Mouse (Mus musculus) MEL (cell line): ENCODE results near the gene Sema3f. TPM values are rescaled to one million over a fixed set of nuclear protein-coding genes. Genes with fewer than 3 reads are reported as not detected.

Source experiments
- DNase-seq: peaks from one replicate; pipeline ENCODE4 v3.0.0; 2011; ENCODE audit warnings: low read depth, low spot score
- H3K27ac ChIP-seq: 2 replicates; pipeline ENCODE4 v1.5.1; 2012; ENCODE audit warnings: low read depth, mild to moderate bottlenecking, control low read depth, low read length, moderate library complexity; ENCODE audit not compliant: control insufficient read depth
- H3K27me3 ChIP-seq, 2 experiments: fragments of 150-350 bp in 1 of 2; sonication (generic) in 1 of 2; 2 replicates each; pipeline ENCODE4 v1.6.1; 2012; ENCODE audit warnings: low read length in 2 of 2, mild to moderate bottlenecking in 2 of 2, improper control_type of control experiment in 1 of 2, moderate library complexity in 1 of 2; ENCODE audit not compliant: insufficient read depth in 2 of 2, control insufficient read depth in 1 of 2
- H3K36me3 ChIP-seq, 2 experiments: 2 replicates each; pipeline ENCODE4 v1.6.1; 2012 to 2014; ENCODE audit warnings: low read length in 2 of 2, improper control_type of control experiment in 1 of 2, inconsistent platforms in 1 of 2, mild to moderate bottlenecking in 1 of 2; ENCODE audit not compliant: insufficient read depth in 2 of 2, control insufficient read depth in 1 of 2
- H3K4me1 ChIP-seq, 2 experiments: fragments of 150-350 bp in 1 of 2; sonication (generic) in 1 of 2; 2 replicates each; pipeline ENCODE4 v1.6.1; 2012; ENCODE audit warnings: low read length in 2 of 2, improper control_type of control experiment in 1 of 2, mild to moderate bottlenecking in 1 of 2; ENCODE audit not compliant: insufficient read depth in 2 of 2, control insufficient read depth in 1 of 2
- H3K4me3 ChIP-seq, 2 experiments: fragments of 150-350 bp in 1 of 2; sonication (generic) in 1 of 2; 2 replicates each; pipeline ENCODE4 v1.5.1; 2012; ENCODE audit warnings: low read depth in 2 of 2, low read length in 2 of 2, mild to moderate bottlenecking in 2 of 2, moderate library complexity in 2 of 2, control low read depth in 1 of 2, improper control_type of control experiment in 1 of 2; ENCODE audit not compliant: control insufficient read depth in 1 of 2, insufficient read depth in 1 of 2
- H3K79me2 ChIP-seq: 2 replicates; pipeline ENCODE4 v1.6.1; 2012; ENCODE audit warnings: mild to moderate bottlenecking, low read length, moderate library complexity; ENCODE audit not compliant: control insufficient read depth, poor library complexity, insufficient read depth
- H3K9ac ChIP-seq: 2 replicates; pipeline ENCODE4 v1.6.1; 2012; ENCODE audit warnings: low read depth, mild to moderate bottlenecking, control low read depth, low read length, moderate library complexity; ENCODE audit not compliant: control insufficient read depth, poor library complexity, severe bottlenecking
- H3K9me3 ChIP-seq: fragments of 150-350 bp; sonication (generic); replicated peaks from 2 replicates; pipeline ENCODE4 v1.6.1; 2012; ENCODE audit warnings: mild to moderate bottlenecking, low read length, improper control_type of control experiment, moderate library complexity; ENCODE audit not compliant: insufficient read depth
- CHD1 ChIP-seq: IDR thresholded peaks from 2 replicates; pipeline ENCODE4 v1.6.1; 2012; ENCODE audit warnings: low read depth, mild to moderate bottlenecking, inconsistent platforms, low read length, improper control_type of control experiment
- CHD2 ChIP-seq: IDR thresholded peaks from 2 replicates; pipeline ENCODE4 v1.6.1; 2011; ENCODE audit warnings: low read length, improper control_type of control experiment
- ELF1 ChIP-seq: IDR thresholded peaks from 2 replicates; pipeline ENCODE4 v1.6.1; 2014; ENCODE audit warnings: low read depth, mild to moderate bottlenecking, inconsistent platforms, low read length, improper control_type of control experiment, moderate library complexity
- ETS1 ChIP-seq: IDR thresholded peaks from 2 replicates; pipeline ENCODE4 v1.6.1; 2012; ENCODE audit warnings: low read depth, mild to moderate bottlenecking, inconsistent platforms, low read length, improper control_type of control experiment, moderate library complexity
- GABPA ChIP-seq: IDR thresholded peaks from 2 replicates; pipeline ENCODE4 v1.6.1; 2012; ENCODE audit warnings: low read depth, mild to moderate bottlenecking, inconsistent platforms, low read length, improper control_type of control experiment, moderate library complexity
- JUND ChIP-seq: IDR thresholded peaks from 2 replicates; pipeline ENCODE4 v1.6.1; 2011; ENCODE audit warnings: low read depth, mild to moderate bottlenecking, improper control_type of control experiment, low read length
- MEF2A ChIP-seq: IDR thresholded peaks from 2 replicates; pipeline ENCODE4 v1.6.1; 2014; ENCODE audit warnings: low read depth, mild to moderate bottlenecking, inconsistent platforms, low read length, improper control_type of control experiment; ENCODE audit not compliant: poor library complexity, insufficient replicate concordance, severe bottlenecking; ENCODE audit errors: extremely low read depth
- MYB ChIP-seq: IDR thresholded peaks from 2 replicates; pipeline ENCODE4 v1.6.1; 2011; ENCODE audit warnings: mild to moderate bottlenecking, low read depth, low read length, improper control_type of control experiment
- MYC ChIP-seq: IDR thresholded peaks from 2 replicates; pipeline ENCODE4 v1.6.1; 2011; ENCODE audit warnings: low read depth, mild to moderate bottlenecking, low read length, improper control_type of control experiment, moderate library complexity
- NRF1 ChIP-seq: IDR thresholded peaks from 2 replicates; pipeline ENCODE4 v1.6.1; 2014; ENCODE audit warnings: low read depth, mild to moderate bottlenecking, inconsistent platforms, low read length, improper control_type of control experiment, moderate library complexity; ENCODE audit not compliant: poor library complexity, insufficient read depth, severe bottlenecking
- RCOR1 ChIP-seq: IDR thresholded peaks from 2 replicates; pipeline ENCODE4 v1.6.1; 2012; ENCODE audit warnings: low read depth, mild to moderate bottlenecking, inconsistent platforms, low read length, improper control_type of control experiment
- SIN3A ChIP-seq: IDR thresholded peaks from 2 replicates; pipeline ENCODE4 v1.6.1; 2012; ENCODE audit warnings: low read length, improper control_type of control experiment, inconsistent platforms
- SMC3 ChIP-seq: IDR thresholded peaks from 2 replicates; pipeline ENCODE4 v1.6.1; 2011; ENCODE audit warnings: low read depth, low read length, improper control_type of control experiment
- TAL1 ChIP-seq: IDR thresholded peaks from 2 replicates; pipeline ENCODE4 v1.6.1; 2012; ENCODE audit warnings: mild to moderate bottlenecking, inconsistent platforms, low read length, moderate library complexity, mixed read lengths
- USF1 ChIP-seq: IDR thresholded peaks from 2 replicates; pipeline ENCODE4 v1.6.1; 2014; ENCODE audit warnings: low read depth, mild to moderate bottlenecking, inconsistent platforms, low read length, improper control_type of control experiment, moderate library complexity
- ZNF384 ChIP-seq: IDR thresholded peaks from 2 replicates; pipeline ENCODE4 v1.6.1; 2012; ENCODE audit warnings: low read depth, mild to moderate bottlenecking, inconsistent platforms, low read length, improper control_type of control experiment
- polyA plus RNA-seq, 2 experiments: library from polyadenylated mRNA; stranded (reverse) in 1 of 2; unstranded in 1 of 2; fragments of >175 nt in 1 of 2; fragments of >200 nt in 1 of 2; gene quantifications; 2 replicates each; pipeline versions ENCODE4 v1.2.1 to v1.2.4; 2012; ENCODE audit warnings: low replicate concordance in 2 of 2, low read depth in 1 of 2; ENCODE audit not compliant: insufficient read length in 2 of 2, insufficient read depth in 1 of 2, missing spikeins in 1 of 2
- total RNA-seq: library from RNA; depleted of rRNA; stranded (reverse); fragments of 300-350 nt; gene quantifications from 2 replicates; pipeline ENCODE4 v1.2.3, GENCODE M21; 2012

Sema3f gene
- total and polyA plus RNA-seq, 3 experiments, result not detected

GRCm38 (mm10) chr9:107699376-107699980 lies 10.8 kb downstream of the Sema3f start:
- Histone ChIP-seq H3K36me3 (no peaks in the 10 kb centered on the region), H3K9me3 (no peaks in the 10 kb centered on the region), H3K27me3 (peaks cover 9 to 10% of the 10 kb centered on the region in 2 experiments; a peak in 3 of 4 replicates), H3K4me3 (no peak overlapping the region), H3K79me2 (no peaks in the 10 kb centered on the region), H3K4me1 (no peaks in the 10 kb centered on the region), H3K9ac (no peak overlapping the region), H3K27ac (no peak overlapping the region)
- no peak for TF ChIP-seq ZNF384
- no peak for TF ChIP-seq JUND
- no peak for TF ChIP-seq ELF1
- TF ChIP-seq USF1, result no peak
- TF ChIP-seq MYC, result no peak
- no peak for TF ChIP-seq GABPA
- no peak for TF ChIP-seq CHD2
- no peak for TF ChIP-seq RCOR1
- TF ChIP-seq NRF1, result no peak
- TF ChIP-seq TAL1, result no peak
- no peak for TF ChIP-seq MYB
- TF ChIP-seq SIN3A, result no peak
- TF ChIP-seq SMC3, result no peak
- TF ChIP-seq CHD1, result no peak
- no peak for DNase-seq

GRCm38 (mm10) chr9:107698611-107699190 lies 11.6 kb downstream of the Sema3f start:
- no peak overlapping the region for H3K4me3 ChIP-seq
- TF ChIP-seq ETS1 (no peak), MEF2A (no peak)
- no peaks in the 10 kb centered on the region for H3K9me3 ChIP-seq
- DNase-seq, result no peak
- H3K27me3 ChIP-seq, result peaks cover 9 to 10% of the 10 kb centered on the region in 2 experiments; a peak in 3 of 4 replicates
- H3K36me3 ChIP-seq, result no peaks in the 10 kb centered on the region
- H3K79me2 ChIP-seq, result no peaks in the 10 kb centered on the region
- no peak overlapping the region for H3K27ac ChIP-seq
- no peaks in the 10 kb centered on the region for H3K4me1 ChIP-seq
- H3K9ac ChIP-seq, result no peak overlapping the region
